Mouse (Mus musculus): Measurements from ENCODE around the gene Prrx1.

The Prrx1 gene

GRCm38 (mm10) chr1:163231230-163231629, 82.3 kb downstream of the Prrx1 start:
- no peak overlapping the region for H3K4me3 ChIP-seq (replicated peaks; ENCODE audit: low read length)
- no peaks in the 10 kb centered on the region for H3K36me3 ChIP-seq (ENCODE audit: insufficient read depth, low read length)
- H3K9me3 ChIP-seq (ENCODE audit: low read length): no peaks in the 10 kb centered on the region
- no peaks in the 10 kb centered on the region for H3K4me1 ChIP-seq (replicated peaks; ENCODE audit: low read depth, low read length)
- H3K27me3 ChIP-seq (ENCODE audit: insufficient read depth, low read length): no peaks in the 10 kb centered on the region
- TF ChIP-seq NANOG (IDR thresholded peaks at IDR 0.05; ENCODE audit: borderline replicate concordance, low read length) (no peak), POU5F1 (IDR thresholded peaks at IDR 0.05; ENCODE audit: borderline replicate concordance, low read length) (no peak), CTCF (conservative IDR thresholded peaks at IDR 0.05; ENCODE audit: low read length) (no peak)

GRCm38 (mm10) chr1:163226271-163226670, 87.2 kb downstream of the Prrx1 start:
- TF ChIP-seq NANOG (IDR thresholded peaks at IDR 0.05; ENCODE audit: borderline replicate concordance, low read length): no peak
- TF ChIP-seq POU5F1 (IDR thresholded peaks at IDR 0.05; ENCODE audit: borderline replicate concordance, low read length): no peak
- no peak for TF ChIP-seq CTCF (conservative IDR thresholded peaks at IDR 0.05; ENCODE audit: low read length)
- Histone ChIP-seq H3K36me3 (ENCODE audit: insufficient read depth, low read length) (no peaks in the 10 kb centered on the region), H3K9me3 (ENCODE audit: low read length) (no peaks in the 10 kb centered on the region)

GRCm38 (mm10) chr1:163221767-163222166, 91.7 kb downstream of the Prrx1 start:
- no peaks in the 10 kb centered on the region for H3K4me1 ChIP-seq (replicated peaks; ENCODE audit: low read depth, low read length)
- H3K9me3 ChIP-seq (ENCODE audit: low read length): no peaks in the 10 kb centered on the region
- TF ChIP-seq CTCF (conservative IDR thresholded peaks at IDR 0.05; ENCODE audit: low read length) (no peak), NANOG (IDR thresholded peaks at IDR 0.05; ENCODE audit: borderline replicate concordance, low read length) (no peak), POU5F1 (IDR thresholded peaks at IDR 0.05; ENCODE audit: borderline replicate concordance, low read length) (no peak)
- no peaks in the 10 kb centered on the region for H3K36me3 ChIP-seq (ENCODE audit: insufficient read depth, low read length)
- no peaks in the 10 kb centered on the region for H3K27me3 ChIP-seq (ENCODE audit: insufficient read depth, low read length)
- no peak overlapping the region for H3K4me3 ChIP-seq (replicated peaks; ENCODE audit: low read length)

More at GRCm38 (mm10) chr1:163226271-163226670, 87.2 kb downstream of the Prrx1 start:
- no peaks in the 10 kb centered on the region for H3K27me3 ChIP-seq (ENCODE audit: insufficient read depth, low read length)
- H3K4me3 ChIP-seq (replicated peaks; ENCODE audit: low read length): no peak overlapping the region
- no peaks in the 10 kb centered on the region for H3K4me1 ChIP-seq (replicated peaks; ENCODE audit: low read depth, low read length)

- H3K9me3 ChIP-seq (ENCODE audit: low read length): no peaks in the 10 kb centered on the region
- H3K4me1 ChIP-seq (replicated peaks; ENCODE audit: low read depth, low read length): no peaks in the 10 kb centered on the region
- TF ChIP-seq NANOG (IDR thresholded peaks at IDR 0.05; ENCODE audit: borderline replicate concordance, low read length): no peak
- TF ChIP-seq POU5F1 (IDR thresholded peaks at IDR 0.05; ENCODE audit: borderline replicate concordance, low read length): no peak
- TF ChIP-seq CTCF (conservative IDR thresholded peaks at IDR 0.05; ENCODE audit: low read length): no peak
- H3K36me3 ChIP-seq (ENCODE audit: insufficient read depth, low read length): no peaks in the 10 kb centered on the region
- H3K4me3 ChIP-seq (replicated peaks; ENCODE audit: low read length): no peak overlapping the region
- H3K27me3 ChIP-seq (ENCODE audit: insufficient read depth, low read length): no peaks in the 10 kb centered on the region
Measured at GRCm38 (mm10) chr1:163208919-163209867, 104.3 kb downstream of the Prrx1 start.

GRCm38 (mm10) chr1:163198767-163199166, 114.7 kb downstream of the Prrx1 start:
- no peak for TF ChIP-seq CTCF (conservative IDR thresholded peaks at IDR 0.05; ENCODE audit: low read length)
- TF ChIP-seq NANOG (IDR thresholded peaks at IDR 0.05; ENCODE audit: borderline replicate concordance, low read length): no peak
- no peak for TF ChIP-seq POU5F1 (IDR thresholded peaks at IDR 0.05; ENCODE audit: borderline replicate concordance, low read length)
- H3K4me3 ChIP-seq (replicated peaks; ENCODE audit: low read length): no peak overlapping the region
- H3K36me3 ChIP-seq (ENCODE audit: insufficient read depth, low read length): no peaks in the 10 kb centered on the region
- no peaks in the 10 kb centered on the region for H3K27me3 ChIP-seq (ENCODE audit: insufficient read depth, low read length)
- no peaks in the 10 kb centered on the region for H3K9me3 ChIP-seq (ENCODE audit: low read length)
- H3K4me1 ChIP-seq (replicated peaks; ENCODE audit: low read depth, low read length): peaks cover 6% of the 10 kb centered on the region; the same call in 1 of the 2 replicates

GRCm38 (mm10) chr1:163198059-163198458, 115.5 kb downstream of the Prrx1 start:
- H3K27me3 ChIP-seq (ENCODE audit: insufficient read depth, low read length): no peaks in the 10 kb centered on the region
- TF ChIP-seq NANOG (IDR thresholded peaks at IDR 0.05; ENCODE audit: borderline replicate concordance, low read length): no peak
- TF ChIP-seq POU5F1 (IDR thresholded peaks at IDR 0.05; ENCODE audit: borderline replicate concordance, low read length): no peak
- no peak for TF ChIP-seq CTCF (conservative IDR thresholded peaks at IDR 0.05; ENCODE audit: low read length)
- H3K4me1 ChIP-seq (replicated peaks; ENCODE audit: low read depth, low read length): peaks cover 6% of the 10 kb centered on the region; the same call in 1 of the 2 replicates
- H3K36me3 ChIP-seq (ENCODE audit: insufficient read depth, low read length): no peaks in the 10 kb centered on the region
- H3K9me3 ChIP-seq (ENCODE audit: low read length): no peaks in the 10 kb centered on the region
- no peak overlapping the region for H3K4me3 ChIP-seq (replicated peaks; ENCODE audit: low read length)

Measured in E14TG2a.4 (cell line).